Mouse (Mus musculus) heart, postnatal 14 days (tissue): ENCODE measurements around the gene Napsa. TPM values are rescaled to one million over a fixed set of nuclear protein-coding genes. Genes with fewer than 3 reads are reported as not detected.

ENCODE experiments used
- DNase-seq, 2 experiments: peaks; one replicate each; pipeline ENCODE4 v3.0.0; 2021 to 2022
- intact Hi-C: fragments of 180-260 bp; cut with DNase I; formaldehyde crosslinking; loops from one replicate; pipeline ENCODE4 v1.15.1; 2025
- microRNA-seq, 2 experiments: library from miRNA; unstranded; fragments of <30 nt; microRNA quantifications; one replicate each; pipeline ENCODE4 v1.2.0; 2021 to 2022
- total RNA-seq, 2 experiments: library from RNA; stranded (reverse); gene quantifications; 2 replicates each; pipeline ENCODE4 v1.2.3; 2021

Gene Napsa
- total RNA-seq, 2 experiments from 2014 or later, result 0.46 to 0.60 TPM

GRCm38 (mm10) chr7:44623714-44624542, 51.7 kb downstream of the Napsa start:
- intact Hi-C loops, result no loop called here
- DNase-seq, result no peak

- DNase-seq, result no peak
- intact Hi-C loops, result no loop called here
Measured at GRCm38 (mm10) chr7:44624543-44624826, 52.3 kb downstream of the Napsa start.

GRCm38 (mm10) chr7:44624828-44625227, 52.6 kb downstream of the Napsa start:
- DNase-seq, result no peak
- intact Hi-C loops, result no loop called here

GRCm38 (mm10) chr7:44625241-44626067, 53.3 kb downstream of the Napsa start:
- intact Hi-C loops, result no loop called here
- no peak for DNase-seq

- intact Hi-C loops, result no loop called here
- no peak for DNase-seq
Measured at GRCm38 (mm10) chr7:44626068-44626385, 53.8 kb downstream of the Napsa start.

DNA sequence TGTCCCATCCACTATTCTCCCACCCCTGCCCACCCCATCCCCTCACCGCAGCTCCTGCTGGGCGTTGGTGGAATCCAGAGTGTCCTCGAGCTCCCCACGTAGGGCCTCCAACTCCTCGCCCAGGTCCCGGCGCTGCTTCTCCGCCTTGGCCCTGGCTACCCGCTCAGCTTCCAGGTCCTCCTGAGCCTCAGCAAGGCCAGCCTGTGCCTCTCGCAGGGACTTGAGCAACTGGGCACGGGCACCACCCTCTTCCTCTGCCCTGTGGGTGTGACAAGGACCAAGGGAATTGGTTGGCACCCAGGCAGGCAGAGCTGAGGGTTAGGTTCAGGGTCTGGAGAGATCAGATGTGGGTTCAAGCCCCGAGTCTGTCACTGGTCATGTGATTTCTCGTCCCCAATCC, 54.8 kb downstream of the Napsa start:
- intact Hi-C loops, result no loop called here
- no peak for DNase-seq

DNA sequence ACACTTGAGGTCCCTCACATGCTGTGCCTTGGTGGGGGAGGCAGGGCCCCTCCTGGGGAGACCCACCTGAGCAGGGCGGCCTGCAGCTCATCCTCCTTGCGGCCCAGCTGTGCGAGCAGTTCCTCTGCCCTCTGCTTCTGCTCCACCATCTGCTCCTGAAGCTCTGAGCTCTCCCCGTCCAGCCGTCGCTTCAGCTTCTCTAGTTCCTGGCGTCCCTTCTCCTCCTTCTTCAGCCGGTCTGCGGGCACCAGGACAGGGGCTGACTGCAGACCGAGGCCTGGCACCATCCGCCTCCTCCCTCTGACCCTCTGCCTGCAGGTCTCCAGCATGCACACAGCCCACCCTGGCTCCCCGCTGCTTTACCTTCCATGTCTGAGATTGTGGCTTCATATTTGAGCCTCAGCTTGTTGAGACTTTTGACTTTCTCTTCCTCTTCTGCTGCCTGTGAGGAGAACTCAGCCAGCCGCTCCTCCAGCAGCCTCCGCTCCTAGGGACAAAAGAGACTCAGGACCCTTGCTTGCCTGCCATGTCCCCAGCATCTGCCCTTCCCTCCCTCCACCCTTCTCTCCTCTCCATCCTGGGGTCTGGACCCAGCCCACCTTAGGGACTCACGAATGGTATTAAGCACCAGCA, 56.3 kb downstream of the Napsa start:
- no peak for DNase-seq

GRCm38 (mm10) chr7:44630437-44630836, 58.3 kb downstream of the Napsa start:
- intact Hi-C loops, result no loop called here
- no peak for DNase-seq

More for the DNA sequence above, 56.3 kb downstream of the Napsa start:
- intact Hi-C loops, result no loop called here

- no peak for DNase-seq
- intact Hi-C loops, result no loop called here
Measured at GRCm38 (mm10) chr7:44632676-44633075, 60.5 kb downstream of the Napsa start.

- DNase-seq, result peak; percentile 13 to 45
- intact Hi-C loops, result no loop called here
Measured at GRCm38 (mm10) chr7:44633407-44633806, 61.2 kb downstream of the Napsa start.

Small RNA genes within 50 kb of the gene (microRNA-seq; reads per million reads assigned to microRNA genes)
- gene Mir7053, result 0.27 to 0.97 reads per million in 2 experiments

Other genes starting within 250 kb of the Napsa start
- 1 to 10 TPM; 1.5 to 2.2 TPM for gene Syt3, start 188.3 kb upstream of the Napsa start, total RNA-seq
- gene 1700008O03Rik, start 186.6 kb upstream of the Napsa start, total RNA-seq, result under 1 TPM in 1 of 2 experiments, not detected in 1; 0.24 TPM
- gene Lrrc4b, start 143.4 kb upstream of the Napsa start, total RNA-seq, result 10 to 100 TPM; 18.7 to 19.7 TPM
- gene Aspdh, start 107.0 kb upstream of the Napsa start, total RNA-seq, result 1 to 10 TPM in 1 of 2 experiments, under 1 TPM in 1; 1.00 to 1.1 TPM
- gene Josd2, start 104.4 kb upstream of the Napsa start, total RNA-seq, result 100 to 1,000 TPM; 105 to 111 TPM
- 10 to 100 TPM; 95.4 to 98.8 TPM for gene Emc10, start 75.9 kb upstream of the Napsa start, total RNA-seq
- gene Fam71e1, start 75.8 kb upstream of the Napsa start, total RNA-seq, result 1 to 10 TPM; 5.3 to 6.5 TPM
- 10 to 100 TPM; 10.5 to 16.8 TPM for gene Mybpc2, start 47.7 kb upstream of the Napsa start, total RNA-seq
- 1 to 10 TPM in 1 of 2 experiments, under 1 TPM in 1; 0.65 to 1.1 TPM for gene Spib, start 40.3 kb upstream of the Napsa start, total RNA-seq
- gene Pold1, start 23.5 kb upstream of the Napsa start, total RNA-seq, result 10 to 100 TPM; 14.5 to 16.0 TPM
- gene Nr1h2, start 18.4 kb upstream of the Napsa start, total RNA-seq, result 10 to 100 TPM; 49.1 to 53.5 TPM
- gene Kcnc3, start 18.3 kb downstream of the Napsa start, total RNA-seq, result 1 to 10 TPM; 1.3 to 1.5 TPM
- gene Myh14, start 98.5 kb downstream of the Napsa start, total RNA-seq, result 10 to 100 TPM; 55.0 to 72.4 TPM
- not detected for gene Izumo2, start 136.4 kb downstream of the Napsa start, total RNA-seq
- gene Vrk3, start 176.0 kb downstream of the Napsa start, total RNA-seq, result 10 to 100 TPM; 25.4 to 28.1 TPM
- gene Zfp473, start 178.7 kb downstream of the Napsa start, total RNA-seq, result under 1 TPM; 0.14 to 0.15 TPM
- 10 to 100 TPM; 31.6 to 33.3 TPM for gene Nup62, start 243.7 kb downstream of the Napsa start, total RNA-seq
- 1 to 10 TPM in 1 of 2 experiments, under 1 TPM in 1; 0.72 to 1.1 TPM for gene Il4i1, start 244.0 kb downstream of the Napsa start, total RNA-seq
- gene Atf5, start 244.3 kb downstream of the Napsa start, total RNA-seq, result 10 to 100 TPM; 52.4 to 57.4 TPM